In genomic region chr6:146741986-146742635, GRCm38 (mm10) we compare ENCODE assay signal across 22 mouse cellular contexts. TPM values are rescaled to one million over a fixed set of nuclear protein-coding genes. Genes with fewer than 3 reads are reported as not detected.
A peak's percentile ranks its signal among the peaks of the same experiment; 100 is the strongest.
DNase-seq lines count a peak whose midpoint lies in the region; ATAC-seq and TF ChIP-seq lines count a peak whose summit lies in the region.
"Had no signal": no experiment of that assay in that cellular context is flagged by ENCODE, and none has a peak within 500 bp of the region (broad histone marks: within the 10 kb centered on the region; RNA-seq: fewer than 3 reads in every experiment).

No protein-coding gene starts in this region.

- no peaks in the 10 kb centered on the region for H3K36me3 ChIP-seq in embryonic facial prominence, embryonic 14.5 days (ENCODE audit: control insufficient read depth, insufficient read depth, low read length)
- H3K36me3 ChIP-seq in embryonic facial prominence, embryonic 10.5 days (replicated peaks): no peaks in the 10 kb centered on the region
- no peaks in the 10 kb centered on the region for H3K36me3 ChIP-seq in limb, embryonic 15.5 days
- no peaks in the 10 kb centered on the region for H3K36me3 ChIP-seq in limb, embryonic 10.5 days
- H3K36me3 ChIP-seq: embryonic facial prominence, embryonic 15.5 days; forebrain, embryonic 12.5 days; heart, embryonic 10.5 days; hindbrain, embryonic 15.5 days had no signal

- no peak overlapping the region; the same call in 1 of the 2 replicates for H3K27ac ChIP-seq in embryonic facial prominence, embryonic 14.5 days (replicated peaks; ENCODE audit: low read depth, low read length)
- H3K27ac ChIP-seq in embryonic facial prominence, embryonic 10.5 days (replicated peaks): no peak overlapping the region
- peak overlapping the region; percentile 17; the same call in 1 of the 2 replicates for H3K27ac ChIP-seq in limb, embryonic 15.5 days
- H3K27ac ChIP-seq in limb, embryonic 10.5 days: no peak overlapping the region
- peak overlapping the region; percentile 79 for H3K27ac ChIP-seq in embryonic fibroblast, embryonic 13.5 days (ENCODE audit: insufficient read depth, low read length)
- H3K27ac ChIP-seq: embryonic facial prominence, embryonic 15.5 days; forebrain, embryonic 12.5 days; heart, embryonic 10.5 days; hindbrain, embryonic 15.5 days had no signal

- H3K4me3 ChIP-seq in embryonic facial prominence, embryonic 14.5 days (ENCODE audit: low read depth, low read length): no peak overlapping the region
- H3K4me3 ChIP-seq in embryonic facial prominence, embryonic 10.5 days: no peak overlapping the region
- no peak overlapping the region for H3K4me3 ChIP-seq in limb, embryonic 15.5 days
- no peak overlapping the region for H3K4me3 ChIP-seq in limb, embryonic 10.5 days
- no peak overlapping the region for H3K4me3 ChIP-seq in embryonic fibroblast, embryonic 13.5 days (ENCODE audit: insufficient read depth, low read length)
- H3K4me3 ChIP-seq: embryonic facial prominence, embryonic 15.5 days; forebrain, embryonic 12.5 days; heart, embryonic 10.5 days; hindbrain, embryonic 15.5 days had no signal

- ATAC-seq in embryonic facial prominence, embryonic 14.5 days (ENCODE audit: low read depth): no peak
- ATAC-seq in limb, embryonic 15.5 days (ENCODE audit: insufficient number of reproducible peaks, low FRiP score, low TSS enrichment, low read depth): no peak
- no peak for ATAC-seq in megakaryocyte, adult 5-6 weeks (ENCODE audit: poor library complexity, severe bottlenecking)
- ATAC-seq: forebrain, embryonic 16.5 days; intestine, embryonic 16.5 days had no signal

- peak overlapping the region; percentile 30; the same call in 1 of the 2 replicates for H3K9ac ChIP-seq in embryonic facial prominence, embryonic 14.5 days (ENCODE audit: low read depth, low read length)
- no peak overlapping the region for H3K9ac ChIP-seq in limb, embryonic 15.5 days
- H3K9ac ChIP-seq: embryonic facial prominence, embryonic 15.5 days; forebrain, embryonic 12.5 days; hindbrain, embryonic 15.5 days had no signal

- TF ChIP-seq POLR2A in embryonic fibroblast, embryonic 13.5 days (IDR thresholded peaks at IDR 0.05; ENCODE audit: low read depth, low read length): no peak

- H3K9me3 ChIP-seq in embryonic facial prominence, embryonic 14.5 days (ENCODE audit: control insufficient read depth, low read length): no peaks in the 10 kb centered on the region
- H3K9me3 ChIP-seq in embryonic facial prominence, embryonic 10.5 days: no peaks in the 10 kb centered on the region
- no peaks in the 10 kb centered on the region for H3K9me3 ChIP-seq in limb, embryonic 15.5 days
- no peaks in the 10 kb centered on the region for H3K9me3 ChIP-seq in limb, embryonic 10.5 days (replicated peaks)
- H3K9me3 ChIP-seq: embryonic facial prominence, embryonic 15.5 days; forebrain, embryonic 12.5 days; heart, embryonic 10.5 days; hindbrain, embryonic 15.5 days had no signal

- no peaks in the 10 kb centered on the region for H3K27me3 ChIP-seq in embryonic facial prominence, embryonic 14.5 days (replicated peaks; ENCODE audit: control insufficient read depth, insufficient read depth, low read length)
- H3K27me3 ChIP-seq in embryonic facial prominence, embryonic 10.5 days (replicated peaks; ENCODE audit: low read depth, poor library complexity, severe bottlenecking): no peaks in the 10 kb centered on the region
- H3K27me3 ChIP-seq in limb, embryonic 15.5 days: no peaks in the 10 kb centered on the region
- H3K27me3 ChIP-seq in limb, embryonic 10.5 days (ENCODE audit: low read depth, poor library complexity, severe bottlenecking): no peaks in the 10 kb centered on the region
- H3K27me3 ChIP-seq: embryonic facial prominence, embryonic 15.5 days; forebrain, embryonic 12.5 days; hindbrain, embryonic 15.5 days had no signal

- no peak for TF ChIP-seq CTCF in embryonic fibroblast, embryonic 13.5 days (IDR thresholded peaks at IDR 0.05; ENCODE audit: borderline replicate concordance, insufficient read depth, low read length)

- no peak for DNase-seq in embryonic facial prominence, embryonic 14.5 days (ENCODE audit: low spot score)
- no peak for DNase-seq in embryonic facial prominence, embryonic 10.5 days (ENCODE audit: low spot score)
- no peak for DNase-seq in limb, embryonic 10.5 days (ENCODE audit: low spot score)
- no peak for DNase-seq in Muller cell, postnatal 12 days (ENCODE audit: inconsistent ontology term)
- DNase-seq in layer of hippocampus, postnatal 36 days: no peak
- DNase-seq: adrenal gland, postnatal 25 days; cerebellum, adult 11-12 months; cerebellum, adult 9-10 months; cerebellum, postnatal 25 days; gastrocnemius, postnatal 36 days; heart, adult 18-20 months; heart, postnatal 36 days; kidney, adult 2 months had no signal

- peaks cover 23% of the 10 kb centered on the region for H3K4me1 ChIP-seq in embryonic facial prominence, embryonic 14.5 days (ENCODE audit: control insufficient read depth, insufficient read depth, low read length)
- H3K4me1 ChIP-seq in embryonic facial prominence, embryonic 10.5 days: peaks cover 7% of the 10 kb centered on the region; the same call in 1 of the 2 replicates
- H3K4me1 ChIP-seq in limb, embryonic 15.5 days: peaks cover 9% of the 10 kb centered on the region; the same call in 1 of the 2 replicates
- no peaks in the 10 kb centered on the region for H3K4me1 ChIP-seq in limb, embryonic 10.5 days
- H3K4me1 ChIP-seq in embryonic fibroblast, embryonic 13.5 days (ENCODE audit: control insufficient read depth, insufficient read depth, low read length): no peaks in the 10 kb centered on the region
- H3K4me1 ChIP-seq: forebrain, embryonic 12.5 days; hindbrain, embryonic 15.5 days had no signal

- no peak overlapping the region for H3K4me2 ChIP-seq in embryonic facial prominence, embryonic 14.5 days (ENCODE audit: low read depth, low read length)
- H3K4me2 ChIP-seq in limb, embryonic 15.5 days: no peak overlapping the region
- H3K4me2 ChIP-seq: embryonic facial prominence, embryonic 15.5 days; forebrain, embryonic 12.5 days; hindbrain, embryonic 15.5 days had no signal

- WGBS in embryonic facial prominence, embryonic 14.5 days: 46% methylated on average over 5 of the region's 5 CpGs
- 73% methylated on average over 5 of the region's 5 CpGs for WGBS in embryonic facial prominence, embryonic 10.5 days
- WGBS in limb, embryonic 15.5 days: 71% methylated on average over 5 of the region's 5 CpGs
- 89% methylated on average over 5 of the region's 5 CpGs for WGBS in limb, embryonic 10.5 days

RNA-seq across cellular contexts. Expression of gene Stk38l, which starts 17.3 kb away (rescaled TPM):
- polyA plus RNA-seq in embryonic facial prominence, embryonic 14.5 days (2014; fragmentation: Nextera tagmentation; extraction: Ambion mirVana): 18.4 and 18.5 TPM in 2 replicates
- polyA plus RNA-seq in embryonic facial prominence, embryonic 10.5 days (2016; fragmentation: Nextera tagmentation; extraction: Ambion mirVana): 21.1 and 22.2 TPM in 2 replicates
- polyA plus RNA-seq in limb, embryonic 15.5 days (2015; fragmentation: Nextera tagmentation; extraction: Ambion mirVana): 17.3 and 17.4 TPM in 2 replicates
- 20.0 and 24.6 TPM in 2 replicates for polyA plus RNA-seq in limb, embryonic 10.5 days (2016; fragmentation: Nextera tagmentation; extraction: Ambion mirVana)
- 24.3 and 25.7 TPM in 2 replicates for polyA plus RNA-seq in embryonic fibroblast, embryonic 13.5 days (2011; ENCODE audit: insufficient read length, low read depth, missing spikeins)
- 10 to 100 TPM; 21.3 to 23.3 TPM for total RNA-seq in layer of hippocampus, postnatal 36 days (2021)
- total RNA-seq in megakaryocyte, adult 5-6 weeks (2015): 2.2 and 5.0 TPM in 2 replicates
- 2.8 and 3.7 TPM in 2 replicates for total RNA-seq in megakaryocyte, adult 5-6 weeks (2017)

RNA-seq across cellular contexts. Expression of gene Arntl2, which starts 53.7 kb away (rescaled TPM):
- 2.6 and 4.1 TPM in 2 replicates for polyA plus RNA-seq in embryonic facial prominence, embryonic 14.5 days (2014; fragmentation: Nextera tagmentation; extraction: Ambion mirVana)
- 2.8 and 3.8 TPM in 2 replicates for polyA plus RNA-seq in embryonic facial prominence, embryonic 10.5 days (2016; fragmentation: Nextera tagmentation; extraction: Ambion mirVana)
- 7.9 and 8.5 TPM in 2 replicates for polyA plus RNA-seq in limb, embryonic 15.5 days (2015; fragmentation: Nextera tagmentation; extraction: Ambion mirVana)
- 1.8 and 4.6 TPM in 2 replicates for polyA plus RNA-seq in limb, embryonic 10.5 days (2016; fragmentation: Nextera tagmentation; extraction: Ambion mirVana)
- polyA plus RNA-seq in embryonic fibroblast, embryonic 13.5 days (2011; ENCODE audit: insufficient read length, low read depth, missing spikeins): 13.7 and 14.5 TPM in 2 replicates
- total RNA-seq in layer of hippocampus, postnatal 36 days (2021): 10 to 100 TPM in 1 of 2 experiments, 1 to 10 TPM in 1; 7.6 to 11.1 TPM
- total RNA-seq in megakaryocyte, adult 5-6 weeks (2015): 0.04 and 0.16 TPM in 2 replicates
- not detected in 2 replicates for total RNA-seq in megakaryocyte, adult 5-6 weeks (2017)

Comparison
In these comparisons a context has a peak if more than half of its experiments do, and no peak if none do; other contexts are left out.
1. H3K27ac ChIP-seq: peak in limb, embryonic 15.5 days (single experiment) and embryonic fibroblast, embryonic 13.5 days (single experiment); none in embryonic facial prominence, embryonic 14.5 days (single experiment), embryonic facial prominence, embryonic 10.5 days (single experiment) and limb, embryonic 10.5 days (single experiment).